ENCODE assay signal across 24 mouse cellular contexts in genomic region chr11:95560773-95561172, GRCm38 (mm10). TPM values are rescaled to one million over a fixed set of nuclear protein-coding genes. Genes with fewer than 3 reads are reported as not detected.
DNase-seq lines count a peak whose midpoint lies in the region; ATAC-seq lines count a peak whose summit lies in the region.
"Had no signal": no experiment of that assay in that cellular context is flagged by ENCODE, and none has a peak within 500 bp of the region (broad histone marks: within the 10 kb centered on the region; RNA-seq: fewer than 3 reads in every experiment).

No protein-coding gene starts in this region.

- no peak overlapping the region for H3K4me2 ChIP-seq in forebrain, embryonic 16.5 days (ENCODE audit: low read length)
- H3K4me2 ChIP-seq: forebrain, embryonic 13.5 days; hindbrain, embryonic 13.5 days; liver, embryonic 15.5 days; midbrain, embryonic 13.5 days; neural tube, embryonic 15.5 days; stomach, embryonic 15.5 days had no signal

- intact Hi-C loops in left cerebral cortex, postnatal 4 days (cut with DNase I), result no loop called here
- intact Hi-C loops in left cerebral cortex, postnatal 25 days (cut with DNase I), result no loop called here

- H3K4me3 ChIP-seq in forebrain, embryonic 10.5 days, result no peak overlapping the region
- H3K4me3 ChIP-seq in forebrain, embryonic 16.5 days (replicated peaks; ENCODE audit: low read length), result no peak overlapping the region
- H3K4me3 ChIP-seq: forebrain, embryonic 13.5 days; hindbrain, embryonic 13.5 days; liver, embryonic 15.5 days; midbrain, embryonic 13.5 days; neural tube, embryonic 15.5 days; stomach, embryonic 15.5 days had no signal

- ATAC-seq in forebrain, embryonic 16.5 days, result no peak
- no peak for ATAC-seq in megakaryocyte progenitor cell, adult 5-6 weeks (replicated peaks; ENCODE audit: poor library complexity)
- ATAC-seq: forebrain, embryonic 13.5 days; inflammation-experienced regulatory T-cells, adult 6 months; midbrain, embryonic 13.5 days had no signal

- H3K9ac ChIP-seq in forebrain, embryonic 16.5 days (replicated peaks; ENCODE audit: low read depth, low read length), result no peak overlapping the region
- H3K9ac ChIP-seq: forebrain, embryonic 13.5 days; hindbrain, embryonic 13.5 days; liver, embryonic 15.5 days; midbrain, embryonic 13.5 days; neural tube, embryonic 15.5 days; stomach, embryonic 15.5 days had no signal

- peaks cover 23% of the 10 kb centered on the region for H3K4me1 ChIP-seq in forebrain, embryonic 10.5 days
- H3K4me1 ChIP-seq in forebrain, embryonic 16.5 days (replicated peaks; ENCODE audit: control insufficient read depth, insufficient read depth, low read length), result no peaks in the 10 kb centered on the region
- H3K4me1 ChIP-seq: liver, embryonic 15.5 days; midbrain, embryonic 13.5 days had no signal

- DNase-seq in forebrain, embryonic 10.5 days (ENCODE audit: extremely low spot score, low spot score), result no peak
- peak; percentile 70 for DNase-seq in left cerebral cortex, postnatal 4 days
- no peak for DNase-seq in left cerebral cortex, postnatal 25 days (ENCODE audit: low spot score in 2 of 2)
- peak; percentile 58 for DNase-seq in MN1 (ENCODE audit: low spot score)
- DNase-seq in kidney, postnatal 25 days, result peak; percentile 53 to 86
- no peak for DNase-seq in ovary, postnatal 14 days (ENCODE audit: low spot score)
- DNase-seq: adrenal gland, postnatal 36 days; cerebellum, adult 18-20 months; gastrocnemius, postnatal 10 days; heart, postnatal 14 days; right cerebral cortex, postnatal 25 days; thymus, adult 2 months had no signal

- 84% methylated on average over 3 of the region's 3 CpGs for WGBS in forebrain, embryonic 10.5 days
- 45% methylated on average over 3 of the region's 3 CpGs for WGBS in forebrain, embryonic 16.5 days

- H3K36me3 ChIP-seq in forebrain, embryonic 10.5 days (replicated peaks), result no peaks in the 10 kb centered on the region
- H3K36me3 ChIP-seq in forebrain, embryonic 16.5 days (ENCODE audit: control insufficient read depth, insufficient read depth), result no peaks in the 10 kb centered on the region
- H3K36me3 ChIP-seq: hindbrain, embryonic 13.5 days; liver, embryonic 15.5 days; midbrain, embryonic 13.5 days; neural tube, embryonic 15.5 days; stomach, embryonic 15.5 days had no signal

- peaks cover 10% of the 10 kb centered on the region; the same call in 1 of the 2 replicates for H3K27me3 ChIP-seq in forebrain, embryonic 10.5 days (ENCODE audit: poor library complexity, severe bottlenecking)
- no peaks in the 10 kb centered on the region for H3K27me3 ChIP-seq in forebrain, embryonic 16.5 days (replicated peaks; ENCODE audit: control insufficient read depth, insufficient read depth, low read length)
- H3K27me3 ChIP-seq: forebrain, embryonic 13.5 days; hindbrain, embryonic 13.5 days; liver, embryonic 15.5 days; midbrain, embryonic 13.5 days; neural tube, embryonic 15.5 days; stomach, embryonic 15.5 days had no signal

- 0 out of 2 replicates have a peak overlapping the region, but pooled peaks have one; percentile 22 for H3K27ac ChIP-seq in forebrain, embryonic 10.5 days
- H3K27ac ChIP-seq in forebrain, embryonic 16.5 days (ENCODE audit: low read length), result no peak overlapping the region
- H3K27ac ChIP-seq: forebrain, embryonic 13.5 days; hindbrain, embryonic 13.5 days; liver, embryonic 15.5 days; macrophage; midbrain, embryonic 13.5 days; neural tube, embryonic 15.5 days; stomach, embryonic 15.5 days had no signal

- H3K9me3 ChIP-seq in forebrain, embryonic 10.5 days, result peaks cover 6% of the 10 kb centered on the region; the same call in 1 of the 2 replicates
- H3K9me3 ChIP-seq in forebrain, embryonic 16.5 days (ENCODE audit: control insufficient read depth, low read length), result no peaks in the 10 kb centered on the region
- H3K9me3 ChIP-seq: hindbrain, embryonic 13.5 days; liver, embryonic 15.5 days; midbrain, embryonic 13.5 days; neural tube, embryonic 15.5 days; stomach, embryonic 15.5 days had no signal

RNA-seq across cellular contexts. Expression of gene Ngfr, which starts 26.8 kb away (rescaled TPM):
- 12.3 and 14.6 TPM in 2 replicates for polyA plus RNA-seq in forebrain, embryonic 10.5 days (2016; fragmentation: Nextera tagmentation; extraction: Ambion mirVana)
- 8.2 and 8.7 TPM in 2 replicates for polyA plus RNA-seq in forebrain, embryonic 16.5 days (2015; fragmentation: Nextera tagmentation; extraction: Ambion mirVana)
- total RNA-seq in left cerebral cortex, postnatal 4 days (2021), result 1 to 10 TPM; 4.2 to 8.1 TPM
- total RNA-seq in left cerebral cortex, postnatal 25 days (2021), result 1 to 10 TPM; 1.1 to 1.7 TPM
- total RNA-seq in megakaryocyte progenitor cell, adult 5-6 weeks (2015), result not detected in 2 replicates
- total RNA-seq in megakaryocyte progenitor cell, adult 5-6 weeks (2017), result not detected in 2 replicates
- total RNA-seq: common myeloid progenitor, adult 5-6 weeks; MEL had no signal
- polyA plus RNA-seq: inflammation-experienced regulatory T-cells, adult 6 months had no signal

RNA-seq across cellular contexts. Expression of gene Nxph3, which starts 46.4 kb away (rescaled TPM):
- 0.31 and 0.36 TPM in 2 replicates for polyA plus RNA-seq in forebrain, embryonic 10.5 days (2016; fragmentation: Nextera tagmentation; extraction: Ambion mirVana)
- polyA plus RNA-seq in forebrain, embryonic 16.5 days (2015; fragmentation: Nextera tagmentation; extraction: Ambion mirVana), result 7.5 and 7.6 TPM in 2 replicates
- total RNA-seq in left cerebral cortex, postnatal 4 days (2021), result 10 to 100 TPM; 40.2 to 44.0 TPM
- total RNA-seq in left cerebral cortex, postnatal 25 days (2021), result 10 to 100 TPM; 20.5 to 35.2 TPM
- not detected in 2 replicates for total RNA-seq in megakaryocyte progenitor cell, adult 5-6 weeks (2015)
- not detected in 2 replicates for total RNA-seq in megakaryocyte progenitor cell, adult 5-6 weeks (2017)
- total RNA-seq: common myeloid progenitor, adult 5-6 weeks; MEL had no signal
- polyA plus RNA-seq: inflammation-experienced regulatory T-cells, adult 6 months; macrophage had no signal

Comparison
In these comparisons a context has a peak if more than half of its experiments do, and no peak if none do; other contexts are left out.
1. DNase-seq: peak in left cerebral cortex, postnatal 4 days (single experiment), MN1 (single experiment) and kidney, postnatal 25 days (2 of 2); none in forebrain, embryonic 10.5 days (single experiment), left cerebral cortex, postnatal 25 days (0 of 2) and ovary, postnatal 14 days (single experiment).
2. RNA of gene Nxph3, which starts 46.4 kb away (total RNA-seq): 40.2 to 44.0 TPM in left cerebral cortex, postnatal 4 days and 20.5 to 35.2 TPM in left cerebral cortex, postnatal 25 days; not detected in megakaryocyte progenitor cell, adult 5-6 weeks; every median in the first group is over 10 times any median in the second.